Mouse (Mus musculus) gastrocnemius, adult 2 months (tissue): Measurements from ENCODE around the gene Rps10. TPM values are rescaled to one million over a fixed set of nuclear protein-coding genes. Genes with fewer than 3 reads are reported as not detected.

Source experiments
- DNase-seq: peaks from one replicate; pipeline ENCODE4 v3.0.0; 2022
- H3K27ac ChIP-seq: fragments of 200-600 bp; 2 replicates; pipeline ENCODE4 v1.8.1; 2022; ENCODE audit warnings: mild to moderate bottlenecking
- H3K4me3 ChIP-seq: fragments of 200-600 bp; 2 replicates; pipeline ENCODE4 v1.8.1; 2022; ENCODE audit warnings: mild to moderate bottlenecking, moderate library complexity
- CTCF ChIP-seq: fragments of 200-600 bp; IDR thresholded peaks from 2 replicates; pipeline ENCODE4 v1.8.1; 2022; ENCODE audit warnings: antibody characterized with exemption, mild to moderate bottlenecking, moderate library complexity
- intact Hi-C: fragments of 180-260 bp; cut with DNase I; formaldehyde crosslinking; loops from one replicate; pipeline ENCODE4 v1.15.1; 2025
- long read RNA-seq, 2 experiments: library from polyadenylated mRNA; stranded (forward); transcript quantifications; one replicate each; pipeline ENCODE4 v2.0.0; 2021
- total RNA-seq, 2 experiments: library from RNA; stranded (reverse); gene quantifications; 2 replicates each; pipeline ENCODE4 v1.2.3; 2021

Rps10 gene
- 100 to 1,000 TPM; 342 to 407 TPM for total RNA-seq
- long read RNA-seq, experiment 1, transcript Rps10-203 (6 exons, 887 nt): major isoform, 29 of 31 reads
- long read RNA-seq, experiment 1, partial matches to known transcripts: 1 of 31 reads
- long read RNA-seq, experiment 1, other reads (novel, unspliced or antisense): 0 of 31 reads
- long read RNA-seq, experiment 2, transcript Rps10-203 (6 exons, 887 nt): major isoform, 33 of 37 reads
- long read RNA-seq, experiment 2, partial matches to known transcripts: 2 of 37 reads
- long read RNA-seq, experiment 2, other reads (novel, unspliced or antisense): 0 of 37 reads

- peak within 1 kb of the TSS; percentile 97 for H3K4me3 ChIP-seq
- DNase-seq: no peak
- TF ChIP-seq CTCF: no peak
- intact Hi-C loops: no loop called here
- peak within 1 kb of the TSS; percentile 89 for H3K27ac ChIP-seq
Measured at GRCm38 (mm10) chr17:27636132-27637020, at the start of gene Rps10. Gene Rps10, minus strand, starts transcription at chr17:27636669.

DNA sequence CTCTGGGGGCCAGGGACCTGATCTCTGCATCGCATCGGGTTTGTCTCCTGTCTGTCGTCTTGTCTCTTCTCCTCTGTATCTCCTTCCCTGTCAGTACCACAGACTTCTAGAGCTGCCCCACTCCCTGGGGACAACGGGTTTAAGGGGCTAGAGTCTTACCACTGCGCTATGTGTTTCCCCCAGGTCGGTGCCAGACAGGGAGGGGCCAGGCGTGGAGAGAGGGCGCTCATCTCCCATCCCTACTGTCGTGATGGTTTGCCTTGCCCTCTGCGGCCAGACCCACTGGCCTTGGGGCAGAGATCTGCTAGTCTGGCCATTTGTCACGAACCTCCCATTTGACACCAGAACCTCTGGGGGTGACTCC is 49.1 kb upstream of the Rps10 start:
- peak overlapping the region; percentile 55; the same call in 1 of the 2 replicates for H3K4me3 ChIP-seq
- no peak overlapping the region for H3K27ac ChIP-seq
- no peak for DNase-seq
- TF ChIP-seq CTCF: no peak
- intact Hi-C loops: no loop called here

- Histone ChIP-seq H3K4me3 (peak overlapping the region; percentile 55), H3K27ac (no peak overlapping the region)
- peak; percentile 40 for TF ChIP-seq CTCF
- intact Hi-C loops: no loop called here
- peak; percentile 41 for DNase-seq
Measured at GRCm38 (mm10) chr17:27684886-27685549, 48.5 kb upstream of the Rps10 start.

GRCm38 (mm10) chr17:27678924-27679813 is 42.7 kb upstream of the Rps10 start:
- TF ChIP-seq CTCF: no peak
- H3K27ac ChIP-seq: no peak overlapping the region
- intact Hi-C loops: no loop called here
- DNase-seq: no peak
- H3K4me3 ChIP-seq: no peak overlapping the region

DNA sequence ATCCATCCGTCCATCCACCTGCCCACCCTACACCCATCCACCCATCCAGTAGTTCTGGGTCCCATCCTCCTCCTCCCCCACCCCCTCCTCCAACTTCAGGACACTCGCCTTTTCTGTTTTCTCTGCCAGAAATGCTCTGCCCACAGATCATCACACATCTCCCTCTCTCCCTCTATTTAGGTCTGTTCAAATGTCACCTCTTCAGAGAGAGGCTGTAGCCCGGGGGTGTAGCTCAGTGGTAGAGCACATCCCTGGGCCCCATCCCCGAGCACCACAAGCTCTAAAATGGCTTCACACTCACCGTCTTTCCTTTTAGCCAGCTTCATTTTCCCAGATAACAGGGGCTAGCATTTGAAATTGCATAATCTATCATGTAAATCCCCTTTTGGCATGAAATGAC is 41.3 kb upstream of the Rps10 start:
- intact Hi-C loops: no loop called here
- TF ChIP-seq CTCF: no peak
- Histone ChIP-seq H3K27ac (no peak overlapping the region), H3K4me3 (no peak overlapping the region)
- DNase-seq: no peak

DNA sequence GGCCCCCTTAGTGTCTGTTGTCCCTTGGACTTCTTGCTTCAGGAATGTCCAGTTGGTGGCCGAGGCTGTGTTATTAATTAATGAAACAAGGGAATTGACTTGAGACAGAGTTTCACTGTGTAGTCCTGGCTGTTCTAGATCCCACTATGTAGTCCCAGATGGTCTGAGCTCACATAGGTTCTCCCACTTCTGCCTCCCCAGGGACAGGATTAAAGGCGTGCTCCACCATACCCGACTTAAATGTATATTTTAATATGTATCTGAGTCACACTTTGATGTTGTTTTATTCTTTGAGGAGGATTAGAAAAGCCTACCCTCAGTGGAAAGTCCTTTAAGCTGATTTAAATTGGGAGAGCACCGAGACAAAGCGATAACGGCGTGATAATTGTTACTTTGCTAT is 39.8 kb upstream of the Rps10 start:
- Histone ChIP-seq H3K27ac (no peak overlapping the region), H3K4me3 (no peak overlapping the region)
- TF ChIP-seq CTCF: no peak
- intact Hi-C loops: no loop called here
- no peak for DNase-seq

DNA sequence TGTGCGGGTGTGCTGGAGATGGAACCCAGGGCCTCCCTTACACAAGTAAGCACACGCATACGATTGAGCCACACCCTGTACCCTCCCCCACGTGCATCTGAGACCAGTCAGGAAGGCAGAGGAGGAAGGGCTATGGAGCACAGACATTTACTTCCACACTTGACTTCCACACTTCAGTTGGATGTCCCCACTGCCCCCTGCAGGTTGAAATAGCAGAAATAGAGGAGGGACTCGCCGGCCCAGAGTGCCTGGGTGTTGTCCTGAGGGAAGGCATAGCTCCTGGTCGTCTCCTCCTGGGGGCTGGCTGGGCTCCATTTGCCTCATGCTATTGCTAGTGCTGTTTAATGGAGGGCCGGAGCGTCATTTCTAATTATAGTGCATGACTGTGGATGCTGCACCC is 39.0 kb upstream of the Rps10 start:
- no peak for DNase-seq
- no peak overlapping the region for H3K27ac ChIP-seq
- no peak; the same call in 1 of the 2 replicates for TF ChIP-seq CTCF
- intact Hi-C loops: no loop called here
- H3K4me3 ChIP-seq: no peak overlapping the region

GRCm38 (mm10) chr17:27673945-27674344 is 37.5 kb upstream of the Rps10 start:
- no peak for DNase-seq
- intact Hi-C loops: no loop called here
- TF ChIP-seq CTCF: no peak

DNA sequence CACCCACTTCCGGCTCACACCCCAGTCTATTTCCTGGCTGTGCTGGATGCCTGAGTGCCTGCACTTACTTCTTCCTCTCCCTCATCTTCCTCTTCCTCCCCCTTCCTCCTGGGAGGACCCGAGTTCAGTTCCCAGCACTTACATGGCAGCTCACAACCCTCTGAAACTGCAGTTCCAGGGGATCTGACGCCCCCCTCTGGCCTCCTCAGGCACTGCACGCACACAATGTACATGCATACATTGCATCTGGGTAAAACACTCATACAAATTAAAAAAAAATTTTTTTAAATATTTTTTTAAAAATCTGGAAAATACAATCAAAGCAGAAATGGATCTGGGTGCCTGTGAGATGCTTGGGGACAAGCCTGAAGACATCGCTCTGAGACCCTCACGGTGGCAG is 35.3 kb upstream of the Rps10 start:
- intact Hi-C loops: no loop called here
- no peak for TF ChIP-seq CTCF

More at GRCm38 (mm10) chr17:27673945-27674344, 37.5 kb upstream of the Rps10 start:
- Histone ChIP-seq H3K27ac (no peak overlapping the region), H3K4me3 (no peak overlapping the region)

DNA sequence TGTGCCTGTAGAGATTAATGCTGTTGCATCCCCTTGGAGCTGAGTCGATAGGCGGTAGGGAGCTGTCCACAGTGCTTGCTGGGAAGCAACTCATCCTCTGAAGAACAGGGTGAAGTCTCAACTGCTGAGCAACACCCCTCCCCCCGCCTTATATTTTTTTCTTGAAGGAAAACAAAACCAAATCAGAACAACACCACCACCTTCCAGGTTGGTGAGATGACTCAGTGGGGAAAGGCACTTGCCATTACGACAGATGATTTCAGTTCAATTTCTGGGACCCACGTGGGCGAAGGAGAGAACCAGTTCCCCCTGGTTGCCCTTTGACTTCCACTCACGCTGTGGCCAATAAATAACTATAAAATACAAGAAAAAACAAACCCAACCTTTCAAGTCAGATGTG is 22.3 kb upstream of the Rps10 start:
- intact Hi-C loops: no loop called here
- H3K4me3 ChIP-seq: no peak overlapping the region
- H3K27ac ChIP-seq: no peak overlapping the region
- TF ChIP-seq CTCF: no peak
- no peak for DNase-seq

More for the DNA sequence above, 35.3 kb upstream of the Rps10 start:
- Histone ChIP-seq H3K4me3 (no peak overlapping the region), H3K27ac (no peak overlapping the region)
- DNase-seq: no peak

DNA sequence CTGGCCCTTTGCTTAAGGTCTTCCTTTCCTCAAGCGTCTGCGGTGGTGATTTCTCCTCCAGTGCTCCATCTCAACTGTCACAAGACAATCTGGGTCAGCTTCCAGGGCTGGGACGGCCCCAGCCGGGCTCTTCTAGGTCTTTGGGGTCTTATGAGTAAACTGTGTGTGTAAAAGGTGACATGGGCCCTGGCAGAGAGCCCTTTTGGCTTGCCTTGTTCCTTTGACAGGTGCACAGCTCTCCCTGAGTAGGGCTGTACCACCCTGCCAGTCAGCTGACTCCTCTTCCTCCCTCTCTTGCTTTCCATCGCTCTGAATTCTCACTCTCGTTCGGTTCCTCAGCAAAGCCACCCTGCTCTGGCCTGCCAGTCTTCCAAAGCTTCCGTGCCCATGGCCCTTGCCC is 20.7 kb upstream of the Rps10 start:
- DNase-seq: no peak
- Histone ChIP-seq H3K27ac (no peak overlapping the region), H3K4me3 (no peak overlapping the region)
- no peak for TF ChIP-seq CTCF
- intact Hi-C loops: no loop called here

DNA sequence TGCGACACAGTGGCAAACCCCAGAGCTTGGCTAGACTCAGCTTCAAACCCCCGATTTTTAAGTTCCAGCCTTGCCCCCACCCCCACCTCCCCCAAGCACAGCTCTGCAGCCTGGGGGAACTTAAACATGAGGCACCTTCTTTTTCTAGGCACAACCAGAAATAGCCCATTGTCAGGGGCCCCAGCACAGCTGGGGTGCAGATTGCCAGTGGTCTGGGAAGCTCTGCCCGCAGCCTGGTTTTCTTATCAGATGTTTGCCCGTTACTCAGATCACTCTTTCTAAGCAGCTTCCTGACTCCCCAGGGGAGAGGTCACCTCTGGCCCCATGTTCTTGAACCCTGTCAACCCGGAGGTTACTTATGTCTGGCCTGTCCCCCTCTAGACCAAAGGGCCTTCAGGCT is 19.9 kb upstream of the Rps10 start:
- Histone ChIP-seq H3K4me3 (no peak overlapping the region), H3K27ac (no peak overlapping the region)
- intact Hi-C loops: no loop called here
- no peak for DNase-seq
- no peak for TF ChIP-seq CTCF
